ENCODE assay signal across 8 mouse cellular contexts in genomic region chr12:110850010-110850928, GRCm38 (mm10). TPM values are rescaled to one million over a fixed set of nuclear protein-coding genes. Genes with fewer than 3 reads are reported as not detected.
DNase-seq lines count a peak whose midpoint lies in the region; ATAC-seq lines count a peak whose summit lies in the region.

Zfp839 (plus strand) TSS chr12:110850253.

- H3K36me3 ChIP-seq in hindbrain, embryonic 11.5 days (ENCODE audit: control insufficient read depth, insufficient read depth, low read length) = no peaks in the 10 kb centered on the region

- peak; percentile 86 for ATAC-seq in hindbrain, embryonic 11.5 days (ENCODE audit: low FRiP score)

- under 1% methylated on average over 69 of the region's 89 CpGs for WGBS in hindbrain, embryonic 11.5 days

- peak within 1 kb of the TSS; percentile 88 for H3K4me3 ChIP-seq in hindbrain, embryonic 11.5 days (ENCODE audit: low read depth, low read length)

- H3K9ac ChIP-seq in hindbrain, embryonic 11.5 days (ENCODE audit: low read depth, low read length) = peak within 1 kb of the TSS; percentile 90

- no peaks in the 10 kb centered on the region for H3K4me1 ChIP-seq in hindbrain, embryonic 11.5 days (replicated peaks; ENCODE audit: control insufficient read depth, insufficient read depth, low read length)

- peak; percentile 74 for DNase-seq in MN1 (ENCODE audit: low spot score)
- peak; percentile 88 for DNase-seq in cerebellum, adult 9-11 months
- peak; percentile 64 to 90 for DNase-seq in frontal cortex, adult 2 months (ENCODE audit: extremely low spot score in 1 of 2, low spot score in 1 of 2)
- peak; percentile 89 for DNase-seq in hindbrain, embryonic 11.5 days (ENCODE audit: low spot score)
- DNase-seq in layer of hippocampus, postnatal 14 days (ENCODE audit: low spot score in 2 of 2) = peak; percentile 87
- DNase-seq in lung, postnatal 10 days = peak; percentile 90
- DNase-seq in ovary, postnatal 14 days (ENCODE audit: low spot score) = peak; percentile 84
- peak; percentile 83 for DNase-seq in thymus, postnatal 14 days

- no peaks in the 10 kb centered on the region; the same call in 1 of the 2 replicates for H3K27me3 ChIP-seq in hindbrain, embryonic 11.5 days (ENCODE audit: control insufficient read depth, insufficient read depth, low read length)

- H3K4me2 ChIP-seq in hindbrain, embryonic 11.5 days (replicated peaks; ENCODE audit: low read depth, low read length) = peak within 1 kb of the TSS; percentile 78

- peak within 1 kb of the TSS; percentile 33; the same call in 1 of the 2 replicates for H3K27ac ChIP-seq in hindbrain, embryonic 11.5 days (ENCODE audit: low read depth, low read length)

- H3K9me3 ChIP-seq in hindbrain, embryonic 11.5 days (ENCODE audit: control insufficient read depth, low read length) = no peaks in the 10 kb centered on the region

RNA-seq across cellular contexts. Expression of gene Zfp839, which starts in this region (rescaled TPM):
- polyA plus RNA-seq in frontal cortex, adult 2 months (2012; rRNA removed) = 7.7 and 7.8 TPM in 2 replicates
- polyA plus RNA-seq in hindbrain, embryonic 11.5 days (2014; fragmentation: Nextera tagmentation; extraction: Ambion mirVana) = 2.5 and 3.2 TPM in 2 replicates
- 10 to 100 TPM in 1 of 2 experiments, 1 to 10 TPM in 1; 9.8 to 11.2 TPM for total RNA-seq in layer of hippocampus, postnatal 14 days (2021)

Comparison
In these comparisons a context has a peak if more than half of its experiments do, and no peak if none do; other contexts are left out.
1. Peak in every context shown above with its lines: DNase-seq, ATAC-seq, H3K4me3 ChIP-seq and H3K27ac ChIP-seq.